Mouse (Mus musculus) heart, adult 2 months (tissue): ENCODE measurements around the gene Utf1.

Experiments
- CTCF ChIP-seq: fragments of 200-600 bp; IDR thresholded peaks from 2 replicates; pipeline ENCODE4 v1.8.1; 2022; ENCODE audit warnings: antibody characterized with exemption, mild to moderate bottlenecking, moderate library complexity
- EP300 ChIP-seq: fragments of 200-500 bp; IDR thresholded peaks from 2 replicates; pipeline ENCODE4 v1.6.1; 2011; ENCODE audit warnings: low read depth, low read length, control low read depth; ENCODE audit not compliant: insufficient read depth
- POLR2A ChIP-seq: fragments of 200-500 bp; IDR thresholded peaks from 2 replicates; pipeline ENCODE4 v1.6.1; 2011; ENCODE audit warnings: mild to moderate bottlenecking, low read depth, low read length, control low read depth; ENCODE audit not compliant: insufficient read depth

DNA sequence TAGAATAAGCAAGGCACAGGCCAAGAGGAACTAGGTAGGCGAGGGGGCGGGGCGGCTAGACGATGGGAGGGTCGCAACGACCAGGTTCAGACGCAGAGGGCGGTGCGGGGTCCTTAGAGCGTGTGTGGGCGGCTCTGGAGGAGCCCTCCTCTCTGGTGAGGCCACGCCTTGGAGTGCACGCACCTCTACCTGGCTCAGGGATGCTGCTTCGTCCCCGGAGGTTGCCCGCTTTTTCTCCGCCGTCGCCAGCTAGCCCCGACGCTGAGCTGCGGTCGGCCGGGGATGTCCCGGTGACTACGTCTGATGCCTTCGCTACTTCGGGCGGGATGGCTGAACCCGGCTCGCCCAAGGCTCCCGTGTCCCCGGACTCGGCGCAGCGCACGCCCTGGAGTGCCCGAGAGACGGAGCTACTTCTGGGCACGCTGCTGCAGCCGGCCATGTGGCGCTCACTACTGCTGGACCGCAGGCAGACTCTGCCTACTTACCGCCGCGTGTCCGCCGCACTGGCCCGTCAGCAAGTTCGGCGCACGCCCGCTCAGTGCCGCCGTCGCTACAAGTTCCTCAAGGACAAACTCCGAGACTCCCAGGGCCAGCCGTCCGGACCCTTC, at the start of gene Utf1:
- TF ChIP-seq EP300 (no peak), CTCF (no peak), POLR2A (no peak)
